Mouse (Mus musculus): Measurements from ENCODE around the gene Gjb5. TPM values are rescaled to one million over a fixed set of nuclear protein-coding genes. Genes with fewer than 3 reads are reported as not detected.

The Gjb5 gene
- polyA plus RNA-seq, 1 experiment = not detected

DNA sequence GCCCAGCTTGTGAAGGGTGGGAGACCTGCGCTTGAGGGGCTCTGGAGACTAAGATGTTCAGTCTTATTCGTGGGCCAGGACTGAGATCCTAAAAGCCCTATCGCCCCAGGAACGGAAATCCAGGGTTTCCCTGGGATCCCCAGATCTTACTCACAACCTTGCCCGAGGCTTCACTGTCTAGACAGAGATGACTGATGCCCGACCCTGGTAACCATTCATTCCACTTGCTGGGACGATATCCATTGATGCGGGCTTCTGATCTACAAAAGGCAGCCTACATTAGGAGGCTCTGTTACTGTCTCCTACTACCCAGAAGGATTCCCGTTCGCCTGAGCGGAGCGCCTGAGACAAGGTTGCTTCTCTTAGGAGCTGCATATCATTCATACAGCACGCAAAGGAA lies 26.8 kb downstream of the Gjb5 start:
- no peak overlapping the region for H3K4me3 ChIP-seq (ENCODE audit: insufficient read depth, low read depth, low read length)
- TF ChIP-seq POLR2A (IDR thresholded peaks at IDR 0.05; ENCODE audit: insufficient read depth, low read depth, low read length) = no peak
- no peak for TF ChIP-seq CTCF (IDR thresholded peaks at IDR 0.05; ENCODE audit: insufficient read depth, low read depth, low read length)
- no peak overlapping the region for H3K27ac ChIP-seq (ENCODE audit: insufficient read depth, low read depth, low read length)
- H3K4me1 ChIP-seq (ENCODE audit: control insufficient read depth, insufficient read depth, low read length) = peaks cover 21% of the 10 kb centered on the region
- 34% methylated on average over 13 of the region's 13 CpGs for WGBS

DNA sequence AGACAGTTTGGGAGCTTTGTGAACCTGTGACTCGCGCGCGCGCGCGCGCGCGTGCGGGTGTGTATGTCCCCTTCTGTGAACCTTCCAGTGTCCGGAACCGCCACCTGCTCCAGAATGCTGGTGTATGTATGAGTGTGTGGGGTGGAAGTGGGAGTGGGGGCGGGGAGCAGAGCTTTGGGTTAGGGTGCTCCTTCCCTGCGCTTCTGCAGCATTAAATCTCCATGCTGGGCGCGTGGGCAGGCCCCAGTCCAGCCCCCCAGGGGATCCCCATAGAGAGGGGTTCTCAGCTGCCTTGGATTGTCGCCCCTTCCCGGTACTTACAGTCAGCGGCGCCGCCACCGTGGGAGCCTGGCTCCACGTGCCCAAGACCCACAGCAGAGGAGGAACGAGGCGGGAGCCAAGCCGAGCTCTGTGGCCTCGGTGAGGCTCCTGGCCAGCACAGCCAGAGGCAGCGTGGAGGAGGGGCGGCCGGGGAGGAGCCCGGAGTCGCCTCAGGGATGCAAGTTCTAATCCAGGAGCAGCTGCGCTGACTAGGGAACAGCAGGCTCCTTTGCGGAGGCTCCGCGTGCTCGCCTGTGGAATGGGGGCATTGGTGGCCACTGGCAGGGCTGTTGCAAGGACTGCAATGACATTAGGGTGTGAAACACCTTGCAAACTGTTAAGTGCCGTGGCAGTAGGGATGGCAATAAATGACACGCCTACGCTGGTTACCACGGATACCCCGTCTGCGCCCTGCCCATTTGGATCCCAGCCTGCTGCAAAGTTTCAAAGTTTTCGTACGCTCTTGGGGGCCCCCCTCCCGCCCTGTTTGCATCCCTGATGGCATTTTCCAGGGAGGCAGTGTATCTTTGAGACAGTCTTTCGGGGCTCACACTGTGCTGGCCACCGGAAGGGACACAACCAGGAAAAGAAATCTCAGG lies 27.5 kb downstream of the Gjb5 start, which contains the start of gene Gjb3:
TSS of gene Gjb3 (minus strand) at position 664 of the 920 bp plus-strand sequence.
- 0 out of 2 replicates have a peak within 1 kb of the TSS, but pooled peaks have one; percentile 0 for H3K4me3 ChIP-seq (ENCODE audit: insufficient read depth, low read depth, low read length)
- 3% methylated on average over 49 of the region's 49 CpGs for WGBS
- H3K4me1 ChIP-seq (ENCODE audit: control insufficient read depth, insufficient read depth, low read length) = peaks cover 21% of the 10 kb centered on the region
- TF ChIP-seq POLR2A (IDR thresholded peaks at IDR 0.05; ENCODE audit: insufficient read depth, low read depth, low read length) = no peak
- TF ChIP-seq CTCF (IDR thresholded peaks at IDR 0.05; ENCODE audit: insufficient read depth, low read depth, low read length) = no peak
- no peak within 1 kb of the TSS for H3K27ac ChIP-seq (ENCODE audit: insufficient read depth, low read depth, low read length)

GRCm38 (mm10) chr4:127329751-127330150 lies 28.2 kb downstream of the Gjb5 start:
- Histone ChIP-seq H3K27ac (ENCODE audit: insufficient read depth, low read depth, low read length) (no peak overlapping the region), H3K4me3 (ENCODE audit: insufficient read depth, low read depth, low read length) (no peak overlapping the region), H3K4me1 (ENCODE audit: control insufficient read depth, insufficient read depth, low read length) (peaks cover 26% of the 10 kb centered on the region)
- TF ChIP-seq POLR2A (IDR thresholded peaks at IDR 0.05; ENCODE audit: insufficient read depth, low read depth, low read length) (no peak), CTCF (IDR thresholded peaks at IDR 0.05; ENCODE audit: insufficient read depth, low read depth, low read length) (no peak)
- 11% methylated on average over 13 of the region's 13 CpGs for WGBS

DNA sequence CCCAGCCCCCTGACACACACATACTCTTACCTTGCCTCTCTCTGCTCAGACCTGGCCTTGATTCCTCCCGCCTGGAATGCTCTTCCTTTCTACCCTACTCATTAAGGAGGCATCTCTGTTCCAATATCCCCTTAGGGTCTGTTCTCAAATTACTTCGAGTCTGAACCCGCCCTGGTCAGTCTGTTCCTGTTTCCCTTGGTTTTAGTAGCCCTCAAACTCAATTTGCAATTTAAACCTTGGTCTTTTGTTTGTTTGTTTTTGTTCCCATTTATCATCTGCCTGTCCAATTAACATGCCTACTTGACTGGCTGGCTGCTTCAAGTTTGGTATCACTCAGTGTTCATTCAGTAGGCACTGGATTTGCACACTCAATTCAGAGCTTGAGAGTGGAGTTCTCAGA lies 28.9 kb downstream of the Gjb5 start:
- WGBS = 74% methylated on average over 3 of the region's 3 CpGs
- peaks cover 26% of the 10 kb centered on the region for H3K4me1 ChIP-seq (ENCODE audit: control insufficient read depth, insufficient read depth, low read length)
- H3K27ac ChIP-seq (ENCODE audit: insufficient read depth, low read depth, low read length) = no peak overlapping the region
- TF ChIP-seq POLR2A (IDR thresholded peaks at IDR 0.05; ENCODE audit: insufficient read depth, low read depth, low read length) = no peak
- no peak for TF ChIP-seq CTCF (IDR thresholded peaks at IDR 0.05; ENCODE audit: insufficient read depth, low read depth, low read length)
- H3K4me3 ChIP-seq (ENCODE audit: insufficient read depth, low read depth, low read length) = no peak overlapping the region

- 86% methylated on average over 7 of the region's 7 CpGs for WGBS
- TF ChIP-seq CTCF (IDR thresholded peaks at IDR 0.05; ENCODE audit: insufficient read depth, low read depth, low read length) (no peak), POLR2A (IDR thresholded peaks at IDR 0.05; ENCODE audit: insufficient read depth, low read depth, low read length) (no peak)
- Histone ChIP-seq H3K27ac (ENCODE audit: insufficient read depth, low read depth, low read length) (no peak overlapping the region), H3K4me1 (ENCODE audit: control insufficient read depth, insufficient read depth, low read length) (peaks cover 26% of the 10 kb centered on the region), H3K4me3 (ENCODE audit: insufficient read depth, low read depth, low read length) (no peak overlapping the region)
These were observed 29.6 kb downstream of the Gjb5 start for GRCm38 (mm10) chr4:127328378-127328777.

- TF ChIP-seq POLR2A (IDR thresholded peaks at IDR 0.05; ENCODE audit: insufficient read depth, low read depth, low read length) = no peak
- no peak for TF ChIP-seq CTCF (IDR thresholded peaks at IDR 0.05; ENCODE audit: insufficient read depth, low read depth, low read length)
- H3K4me1 ChIP-seq (ENCODE audit: control insufficient read depth, insufficient read depth, low read length) = peaks cover 24% of the 10 kb centered on the region
- no peak overlapping the region for H3K4me3 ChIP-seq (ENCODE audit: insufficient read depth, low read depth, low read length)
- WGBS = 78% methylated on average over 6 of the region's 6 CpGs
- no peak overlapping the region for H3K27ac ChIP-seq (ENCODE audit: insufficient read depth, low read depth, low read length)
These were observed 30.2 kb downstream of the Gjb5 start for GRCm38 (mm10) chr4:127327749-127328148.

DNA sequence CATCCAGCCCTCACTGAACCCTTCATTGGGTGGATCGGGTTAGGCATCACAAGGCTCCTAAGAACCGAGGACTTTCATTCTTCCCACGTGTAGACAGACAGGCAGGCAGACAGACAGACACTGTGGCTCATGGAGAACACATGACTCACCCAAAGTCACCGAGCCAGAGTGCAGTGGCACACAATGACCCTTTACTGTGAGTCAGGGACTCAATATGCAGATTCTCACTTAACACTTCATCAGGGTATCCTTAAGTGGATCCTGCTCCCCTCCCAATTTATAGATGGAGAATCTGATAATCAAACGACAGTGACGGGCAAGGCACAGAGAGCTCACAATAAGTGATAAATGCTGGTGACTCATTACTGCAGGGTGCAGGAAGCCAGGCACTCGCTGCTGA lies 30.7 kb downstream of the Gjb5 start:
- TF ChIP-seq CTCF (IDR thresholded peaks at IDR 0.05; ENCODE audit: insufficient read depth, low read depth, low read length) (no peak), POLR2A (IDR thresholded peaks at IDR 0.05; ENCODE audit: insufficient read depth, low read depth, low read length) (no peak)
- no peak overlapping the region for H3K27ac ChIP-seq (ENCODE audit: insufficient read depth, low read depth, low read length)
- peaks cover 23% of the 10 kb centered on the region for H3K4me1 ChIP-seq (ENCODE audit: control insufficient read depth, insufficient read depth, low read length)
- no peak overlapping the region for H3K4me3 ChIP-seq (ENCODE audit: insufficient read depth, low read depth, low read length)
- whole genome bisulfite sequencing = 69% methylated on average over 7 of the region's 7 CpGs

DNA sequence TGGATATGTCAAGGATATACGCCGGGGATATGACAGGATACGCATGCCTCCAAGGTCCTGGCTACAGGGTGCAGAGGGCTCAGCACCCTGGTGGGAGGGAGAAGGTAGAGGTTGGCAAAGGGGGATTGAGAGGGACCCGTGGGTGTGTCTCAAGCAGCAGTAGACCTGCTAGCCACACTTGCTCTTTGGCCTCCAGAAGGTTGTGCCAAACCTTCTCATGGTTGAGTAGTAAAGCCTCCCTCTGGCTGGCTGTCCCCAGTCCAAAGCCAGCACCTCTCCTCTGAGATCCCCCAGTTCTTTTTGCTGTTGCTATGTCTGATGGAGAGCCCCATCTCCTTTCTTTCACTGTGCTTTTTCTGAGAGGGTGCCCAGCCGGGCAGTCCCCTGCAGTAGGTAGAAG lies 32.7 kb downstream of the Gjb5 start:
- TF ChIP-seq CTCF (IDR thresholded peaks at IDR 0.05; ENCODE audit: insufficient read depth, low read depth, low read length) (no peak), POLR2A (IDR thresholded peaks at IDR 0.05; ENCODE audit: insufficient read depth, low read depth, low read length) (no peak)
- peaks cover 11% of the 10 kb centered on the region for H3K4me1 ChIP-seq (ENCODE audit: control insufficient read depth, insufficient read depth, low read length)
- no peak overlapping the region for H3K27ac ChIP-seq (ENCODE audit: insufficient read depth, low read depth, low read length)
- no peak overlapping the region for H3K4me3 ChIP-seq (ENCODE audit: insufficient read depth, low read depth, low read length)
- WGBS = 86% methylated on average over 5 of the region's 5 CpGs

- no peak overlapping the region for H3K4me3 ChIP-seq (ENCODE audit: insufficient read depth, low read depth, low read length)
- H3K27ac ChIP-seq (ENCODE audit: insufficient read depth, low read depth, low read length) = no peak overlapping the region
- peaks cover 5% of the 10 kb centered on the region for H3K4me1 ChIP-seq (ENCODE audit: control insufficient read depth, insufficient read depth, low read length)
- no peak for TF ChIP-seq POLR2A (IDR thresholded peaks at IDR 0.05; ENCODE audit: insufficient read depth, low read depth, low read length)
- peak; percentile 56 for TF ChIP-seq CTCF (IDR thresholded peaks at IDR 0.05; ENCODE audit: insufficient read depth, low read depth, low read length)
- 9% methylated on average over 6 of the region's 6 CpGs for WGBS
These were observed 33.2 kb downstream of the Gjb5 start for GRCm38 (mm10) chr4:127324759-127325158.

Measured in olfactory bulb, adult 2 months (tissue).